Mouse (Mus musculus) adrenal gland, postnatal 36 days (tissue): ENCODE measurements around the gene Csn3. TPM values are rescaled to one million over a fixed set of nuclear protein-coding genes. Genes with fewer than 3 reads are reported as not detected.

Experiments used
- DNase-seq, 2 experiments: peaks; one replicate each; pipeline ENCODE4 v3.0.0; 2021; ENCODE audit warnings: mixed read lengths in 1 of 2
- long read RNA-seq, 2 experiments: library from polyadenylated mRNA; stranded (forward); transcript quantifications; one replicate each; pipeline ENCODE4 v2.0.0; 2021; ENCODE audit warnings: borderline sequencing depth in 2 of 2
- total RNA-seq, 2 experiments: library from RNA; stranded (reverse); gene quantifications; 2 replicates each; pipeline ENCODE4 v1.2.3; 2021

Gene Csn3
- not detected for total RNA-seq
- long read RNA-seq, experiment 1, result 0 reads
- long read RNA-seq, experiment 2, result 0 reads

GRCm38 (mm10) chr5:87925372-87925771 lies at the start of gene Csn3:
Gene Csn3 (plus strand): TSS chr5:87925579.
- DNase-seq, result no peak

GRCm38 (mm10) chr5:87884729-87885128 lies 40.6 kb upstream of the Csn3 start, which contains the start of gene Odam:
Gene Odam (plus strand): TSS chr5:87885029.
- DNase-seq, result no peak

GRCm38 (mm10) chr5:87931603-87932002 lies 6.2 kb downstream of the Csn3 start:
- DNase-seq, result no peak

- DNase-seq, result no peak
Measured at GRCm38 (mm10) chr5:87940752-87941151, 15.4 kb downstream of the Csn3 start.

- no peak for DNase-seq
Measured at GRCm38 (mm10) chr5:87942515-87942914, 17.1 kb downstream of the Csn3 start.

GRCm38 (mm10) chr5:87951836-87952235 lies 26.5 kb downstream of the Csn3 start:
- DNase-seq, result no peak

GRCm38 (mm10) chr5:87969201-87969600 lies 43.8 kb downstream of the Csn3 start, which contains the start of the genes 2310003L06Rik and Gm28434:
Gene 2310003L06Rik (plus strand): TSS chr5:87969459.
Gene Gm28434 (plus strand): TSS chr5:87969517.
- no peak for DNase-seq

GRCm38 (mm10) chr5:87979139-87979538 lies 53.8 kb downstream of the Csn3 start, which contains the start of gene Cabs1:
Gene Cabs1 (plus strand): TSS chr5:87979439.
- no peak for DNase-seq

Other genes starting within 250 kb of the Csn3 start
- gene Csn2, start 225.9 kb upstream of the Csn3 start, total RNA-seq, result not detected
- gene Csn1s2a, start 151.0 kb upstream of the Csn3 start, total RNA-seq, result not detected
- not detected for gene Csn1s2b, start 117.5 kb upstream of the Csn3 start, total RNA-seq
- gene Prr27, start 99.9 kb upstream of the Csn3 start, total RNA-seq, result not detected
- not detected for gene Odam, start 40.5 kb upstream of the Csn3 start, total RNA-seq
- not detected for gene 2310003L06Rik, start 43.9 kb downstream of the Csn3 start, total RNA-seq
- not detected for gene Gm28434, start 43.9 kb downstream of the Csn3 start, total RNA-seq
- gene Cabs1, start 53.9 kb downstream of the Csn3 start, total RNA-seq, result not detected
- gene Smr3a, start 77.0 kb downstream of the Csn3 start, total RNA-seq, result not detected
- not detected for gene Smr2, start 161.0 kb downstream of the Csn3 start, total RNA-seq
- gene Gm11116, start 186.0 kb downstream of the Csn3 start, total RNA-seq, result not detected
- not detected for gene Gm11115, start 228.5 kb downstream of the Csn3 start, total RNA-seq